Mouse (Mus musculus) C2C12 (cell line): ENCODE results near the gene Obscn.

ENCODE experiments used
- CEBPB ChIP-seq: IDR thresholded peaks from one replicate; pipeline ENCODE4 v1.6.1; 2011; ENCODE audit warnings: low read depth, mild to moderate bottlenecking, control low read depth, moderate library complexity
- CTCF ChIP-seq: IDR thresholded peaks from one replicate; pipeline ENCODE4 v1.5.1; 2011; ENCODE audit not compliant: control insufficient read depth, insufficient read depth, insufficient read length
- FOSL1 ChIP-seq: IDR thresholded peaks from one replicate; pipeline ENCODE4 v1.8.0; 2011; ENCODE audit warnings: mild to moderate bottlenecking, low read length; ENCODE audit not compliant: poor library complexity, insufficient read depth, severe bottlenecking
- MAX ChIP-seq: IDR thresholded peaks from one replicate; pipeline ENCODE4 v1.6.1; 2011; ENCODE audit warnings: mild to moderate bottlenecking, control low read depth
- MYOD1 ChIP-seq: IDR thresholded peaks from one replicate; pipeline ENCODE4 v1.6.1; 2011; ENCODE audit warnings: low read depth; ENCODE audit not compliant: control insufficient read depth, insufficient read length
- MYOG ChIP-seq: IDR thresholded peaks from one replicate; pipeline ENCODE4 v1.6.1; 2011; ENCODE audit not compliant: control insufficient read depth, insufficient read length; ENCODE audit errors: extremely low read depth
- USF1 ChIP-seq: IDR thresholded peaks from one replicate; pipeline ENCODE4 v1.6.1; 2011; ENCODE audit warnings: low read depth, mild to moderate bottlenecking, control low read depth, moderate library complexity

GRCm38 (mm10) chr11:59087581-59087980 is 48.6 kb downstream of the Obscn start:
- no peak for TF ChIP-seq CTCF
- no peak for TF ChIP-seq MYOD1
- no peak for TF ChIP-seq USF1
- no peak for TF ChIP-seq MAX
- TF ChIP-seq CEBPB = no peak
- no peak for TF ChIP-seq MYOG
- TF ChIP-seq FOSL1 = no peak
